Mouse (Mus musculus): Measurements from ENCODE around the gene Zfp853. TPM values are rescaled to one million over a fixed set of nuclear protein-coding genes. Genes with fewer than 3 reads are reported as not detected.

Zfp853 gene
- polyA plus RNA-seq, 1 experiment from 2014 or later: 0.12 TPM

DNA sequence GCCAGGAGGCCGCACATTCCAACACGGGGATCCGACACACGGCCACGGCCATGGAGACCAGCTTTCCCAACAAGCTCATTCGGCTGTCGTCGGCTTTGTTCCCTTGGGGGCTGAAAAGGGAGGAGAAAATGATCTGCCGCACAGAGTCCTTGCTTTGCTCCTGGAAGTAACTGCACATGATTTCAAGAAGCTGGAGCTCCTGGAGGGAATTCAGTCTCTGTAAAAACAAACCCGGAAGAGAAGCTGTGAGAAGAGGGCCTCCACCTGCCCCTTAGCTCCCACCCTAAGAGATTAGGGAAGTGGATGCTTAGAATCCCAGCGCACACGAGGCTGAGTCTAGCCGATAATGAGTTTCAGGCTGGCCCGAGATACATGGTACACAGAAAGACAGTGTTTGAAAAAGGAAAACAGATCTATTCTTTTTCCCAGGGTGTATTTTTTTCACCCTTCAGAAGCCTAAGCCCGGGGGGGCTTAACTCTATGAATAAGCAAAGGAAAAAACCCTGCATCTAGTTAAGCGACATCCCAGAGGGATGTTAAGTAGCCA lies 20.8 kb upstream of the Zfp853 start:
- Histone ChIP-seq H3K9me3 (no peaks in the 10 kb centered on the region), H3K4me2 (replicated peaks) (peak overlapping the region; percentile 84), H3K9ac (peak overlapping the region; percentile 85), H3K4me3 (peak overlapping the region; percentile 85), H3K27me3 (no peaks in the 10 kb centered on the region), H3K4me1 (peaks cover 15% of the 10 kb centered on the region), H3K27ac (peak overlapping the region; percentile 90; the same call in 1 of the 2 replicates), H3K36me3 (peaks cover 67% of the 10 kb centered on the region)
- no peak for ATAC-seq (ENCODE audit: insufficient number of reproducible peaks, insufficient read depth, low FRiP score, low TSS enrichment)
- WGBS: 2% methylated on average over 16 of the region's 16 CpGs

DNA sequence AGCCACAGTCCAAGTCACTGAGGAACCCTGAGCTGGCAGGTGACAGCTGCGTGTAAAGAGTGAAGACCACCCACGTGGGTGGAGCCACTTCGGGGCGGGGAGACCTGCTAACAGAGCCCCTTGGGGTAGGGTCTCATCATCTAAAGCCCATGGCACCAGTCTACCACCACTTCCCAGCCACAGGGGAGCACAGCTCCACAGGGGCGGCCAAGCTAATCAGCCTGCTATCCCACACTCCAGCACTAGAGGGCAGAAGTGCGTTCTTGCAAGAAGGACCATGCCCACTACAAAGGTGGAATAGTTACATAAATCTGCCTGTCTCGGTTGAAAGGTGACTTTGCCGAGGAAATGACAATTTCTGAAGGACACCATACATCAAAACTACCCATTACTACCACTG lies 18.5 kb upstream of the Zfp853 start:
- 69% methylated on average over 8 of the region's 8 CpGs for WGBS
- H3K4me1 ChIP-seq: peaks cover 15% of the 10 kb centered on the region
- H3K36me3 ChIP-seq: peaks cover 73% of the 10 kb centered on the region
- H3K4me2 ChIP-seq (replicated peaks): no peak overlapping the region
- H3K9ac ChIP-seq: no peak overlapping the region
- H3K9me3 ChIP-seq: no peaks in the 10 kb centered on the region
- no peak overlapping the region for H3K4me3 ChIP-seq
- H3K27me3 ChIP-seq: no peaks in the 10 kb centered on the region
- no peak for ATAC-seq (ENCODE audit: insufficient number of reproducible peaks, insufficient read depth, low FRiP score, low TSS enrichment)
- H3K27ac ChIP-seq: no peak overlapping the region

DNA sequence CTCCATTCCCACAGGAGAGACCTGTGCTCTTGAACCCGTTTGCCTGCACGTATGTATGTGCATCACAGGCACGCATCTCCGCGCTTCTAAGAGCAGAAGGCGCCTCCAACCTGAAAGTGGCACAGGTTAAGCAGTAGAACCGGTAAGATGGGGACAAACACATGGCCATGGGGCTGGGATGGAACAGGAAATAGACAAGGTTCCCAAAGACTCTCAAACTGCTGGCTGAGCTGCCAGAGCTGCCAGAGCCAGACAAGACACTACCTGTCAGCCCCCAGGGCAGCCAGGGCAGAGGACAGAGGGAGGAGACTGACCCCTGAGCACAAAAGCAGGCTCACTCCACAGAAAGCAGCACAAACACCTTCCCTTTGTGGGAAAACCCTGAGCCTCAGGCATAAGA lies 16.5 kb upstream of the Zfp853 start:
- 87% methylated on average over 7 of the region's 7 CpGs for WGBS
- Histone ChIP-seq H3K4me1 (peaks cover 15% of the 10 kb centered on the region), H3K4me3 (no peak overlapping the region), H3K9ac (no peak overlapping the region), H3K4me2 (replicated peaks) (no peak overlapping the region), H3K27ac (no peak overlapping the region), H3K36me3 (peaks cover 83% of the 10 kb centered on the region), H3K27me3 (no peaks in the 10 kb centered on the region), H3K9me3 (no peaks in the 10 kb centered on the region)
- ATAC-seq (ENCODE audit: insufficient number of reproducible peaks, insufficient read depth, low FRiP score, low TSS enrichment): no peak

DNA sequence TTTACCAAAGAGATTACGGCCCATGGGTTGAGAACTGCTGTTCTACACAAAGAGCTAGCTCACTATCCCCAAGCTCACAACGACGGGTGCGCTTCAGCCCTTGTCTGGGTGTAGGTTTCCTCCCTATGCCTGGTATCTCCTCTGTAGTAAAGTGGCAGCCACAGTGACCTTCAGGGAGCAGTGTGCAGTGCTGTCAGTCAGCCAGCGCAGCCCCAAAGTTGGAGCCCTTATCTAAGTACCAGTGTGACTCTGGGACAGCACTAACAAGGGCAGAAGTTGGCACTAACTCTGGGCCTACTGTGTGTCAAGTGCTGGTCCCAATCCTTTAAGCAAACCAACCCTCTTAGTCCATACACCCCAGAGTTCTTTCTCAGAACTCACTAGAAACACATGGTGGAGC lies 15.4 kb upstream of the Zfp853 start:
- no peaks in the 10 kb centered on the region for H3K9me3 ChIP-seq
- H3K36me3 ChIP-seq: peaks cover 92% of the 10 kb centered on the region
- no peaks in the 10 kb centered on the region for H3K27me3 ChIP-seq

DNA sequence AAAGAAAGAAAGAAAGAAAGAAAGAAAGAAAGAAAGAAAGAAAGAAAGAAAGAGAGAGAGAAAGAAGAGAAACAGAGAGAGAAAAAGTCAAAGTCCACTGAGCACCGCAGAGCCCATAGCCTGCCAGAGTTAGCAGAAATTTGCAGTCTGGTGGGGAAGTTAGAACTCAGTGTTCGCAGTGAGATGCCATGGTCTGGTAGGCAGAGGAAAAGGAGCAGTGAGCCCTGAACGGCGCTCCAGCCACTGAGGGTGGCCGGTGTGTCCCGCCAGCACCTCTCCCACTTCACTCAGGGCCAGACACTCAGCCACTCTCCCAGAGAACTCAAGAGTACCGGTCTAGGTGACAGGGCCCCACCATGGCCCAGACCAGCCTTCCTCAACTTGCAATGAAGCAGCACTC lies 10.8 kb upstream of the Zfp853 start:
- H3K36me3 ChIP-seq: peaks cover 98% of the 10 kb centered on the region
- H3K4me2 ChIP-seq (replicated peaks): no peak overlapping the region
- no peak overlapping the region for H3K9ac ChIP-seq
- no peaks in the 10 kb centered on the region for H3K9me3 ChIP-seq
- no peak overlapping the region for H3K27ac ChIP-seq
- H3K4me3 ChIP-seq: no peak overlapping the region
- no peaks in the 10 kb centered on the region for H3K27me3 ChIP-seq
- no peaks in the 10 kb centered on the region for H3K4me1 ChIP-seq
- ATAC-seq (ENCODE audit: insufficient number of reproducible peaks, insufficient read depth, low FRiP score, low TSS enrichment): no peak
- WGBS: 87% methylated on average over 7 of the region's 7 CpGs

More for the DNA sequence above, 15.4 kb upstream of the Zfp853 start:
- Histone ChIP-seq H3K4me2 (replicated peaks) (no peak overlapping the region), H3K27ac (no peak overlapping the region), H3K4me3 (no peak overlapping the region), H3K4me1 (peaks cover 10% of the 10 kb centered on the region), H3K9ac (no peak overlapping the region)
- ATAC-seq (ENCODE audit: insufficient number of reproducible peaks, insufficient read depth, low FRiP score, low TSS enrichment): no peak
- WGBS: 93% methylated on average over 5 of the region's 5 CpGs

DNA sequence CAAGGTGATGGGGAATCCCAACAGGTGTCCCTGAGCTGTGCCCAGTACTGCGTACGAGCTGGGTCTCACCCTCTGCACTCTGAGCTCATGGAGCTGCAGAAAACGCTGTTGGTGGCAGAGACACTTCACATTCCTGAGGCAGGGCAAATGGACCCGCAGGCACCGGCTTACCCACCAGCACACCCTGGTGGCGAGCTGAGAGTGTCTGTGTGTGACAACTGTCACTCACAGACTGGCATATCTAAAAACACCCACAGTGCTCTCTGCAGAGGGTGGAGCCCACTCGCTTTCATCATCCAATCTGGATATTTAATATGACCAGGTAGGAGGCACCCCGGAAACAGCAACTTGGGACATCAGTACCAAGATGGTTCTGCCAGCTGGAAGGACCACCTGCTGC lies 7.9 kb upstream of the Zfp853 start:
- WGBS: 83% methylated on average over 8 of the region's 8 CpGs

DNA sequence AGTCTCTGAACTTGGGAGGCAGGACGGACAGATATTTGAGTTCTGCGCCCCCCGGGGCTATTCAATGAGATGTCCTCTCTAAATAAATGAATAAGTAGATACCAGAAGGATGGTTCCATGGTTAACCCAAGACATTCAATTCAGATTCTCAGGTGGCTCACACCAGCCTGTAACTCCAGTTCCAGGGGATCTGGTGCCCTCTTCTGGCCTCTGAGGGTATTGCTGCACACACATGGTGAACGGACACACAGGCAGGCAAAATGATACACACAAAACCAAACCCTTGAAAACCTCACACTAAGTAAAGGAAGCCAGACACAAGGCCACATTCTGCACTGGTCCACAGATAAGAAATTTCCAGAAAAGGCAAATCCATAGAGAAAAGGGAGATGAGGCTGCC lies 6.3 kb upstream of the Zfp853 start:
- Histone ChIP-seq H3K27ac (no peak overlapping the region), H3K9ac (no peak overlapping the region), H3K9me3 (no peaks in the 10 kb centered on the region), H3K27me3 (peaks cover 2% of the 10 kb centered on the region), H3K4me2 (replicated peaks) (no peak overlapping the region), H3K36me3 (peaks cover 58% of the 10 kb centered on the region), H3K4me3 (no peak overlapping the region), H3K4me1 (no peaks in the 10 kb centered on the region)
- no peak for ATAC-seq (ENCODE audit: insufficient number of reproducible peaks, insufficient read depth, low FRiP score, low TSS enrichment)
- WGBS: 90% methylated on average over 4 of the region's 4 CpGs

More for the DNA sequence above, 7.9 kb upstream of the Zfp853 start:
- no peak overlapping the region for H3K9ac ChIP-seq
- ATAC-seq (ENCODE audit: insufficient number of reproducible peaks, insufficient read depth, low FRiP score, low TSS enrichment): no peak
- no peak overlapping the region for H3K4me3 ChIP-seq
- no peaks in the 10 kb centered on the region for H3K9me3 ChIP-seq
- H3K27me3 ChIP-seq: no peaks in the 10 kb centered on the region
- H3K4me2 ChIP-seq (replicated peaks): no peak overlapping the region
- H3K36me3 ChIP-seq: peaks cover 74% of the 10 kb centered on the region
- H3K4me1 ChIP-seq: no peaks in the 10 kb centered on the region
- no peak overlapping the region for H3K27ac ChIP-seq

DNA sequence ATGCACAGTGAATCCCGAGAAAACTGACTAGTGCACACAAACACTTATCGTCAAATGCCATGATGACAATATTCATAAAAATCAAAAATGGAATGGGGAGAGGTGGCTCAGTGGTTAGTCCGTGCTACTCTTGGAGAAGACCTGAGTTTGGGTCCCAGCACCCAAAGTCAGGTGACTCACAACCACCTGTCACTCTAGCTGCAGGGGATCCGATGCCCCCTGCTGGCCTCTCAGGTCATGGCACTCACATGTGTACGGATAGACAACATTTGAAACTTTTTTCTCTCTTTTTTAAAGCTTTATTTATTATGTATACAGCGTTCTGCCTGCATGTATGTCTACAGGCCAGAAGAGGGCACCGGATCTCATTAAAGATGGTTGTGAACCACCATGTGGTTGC lies 5.0 kb upstream of the Zfp853 start:
- H3K9ac ChIP-seq: no peak overlapping the region
- H3K27ac ChIP-seq: no peak overlapping the region
- no peak overlapping the region for H3K4me2 ChIP-seq (replicated peaks)
- no peaks in the 10 kb centered on the region for H3K9me3 ChIP-seq
- H3K4me1 ChIP-seq: peaks cover 6% of the 10 kb centered on the region
- H3K27me3 ChIP-seq: peaks cover 15% of the 10 kb centered on the region
- WGBS: 93% methylated on average over 7 of the region's 7 CpGs
- no peak for ATAC-seq (ENCODE audit: insufficient number of reproducible peaks, insufficient read depth, low FRiP score, low TSS enrichment)
- H3K4me3 ChIP-seq: no peak overlapping the region
- H3K36me3 ChIP-seq: peaks cover 47% of the 10 kb centered on the region

DNA sequence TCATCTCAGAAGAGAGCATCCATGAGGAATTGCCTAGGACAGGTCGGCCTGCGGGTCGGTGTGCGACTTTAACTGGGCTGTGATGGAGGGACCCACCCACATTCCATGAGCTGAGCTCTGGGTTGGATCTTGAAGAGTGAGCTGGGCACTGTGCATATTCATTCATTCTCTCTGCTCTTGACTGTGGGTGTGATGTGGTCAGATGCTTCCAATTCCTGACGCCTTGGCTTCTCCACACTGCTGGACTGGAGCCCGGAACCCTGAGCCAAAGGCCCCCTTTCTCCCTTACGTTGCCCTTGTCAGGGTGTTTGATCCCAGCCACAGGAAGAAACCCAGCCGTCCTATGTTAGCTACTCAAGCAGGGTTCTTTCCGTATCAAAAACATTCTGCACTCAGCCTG lies 4.6 kb upstream of the Zfp853 start:
- Histone ChIP-seq H3K4me3 (no peak overlapping the region), H3K9ac (no peak overlapping the region), H3K4me1 (peaks cover 10% of the 10 kb centered on the region), H3K9me3 (no peaks in the 10 kb centered on the region), H3K27ac (no peak overlapping the region), H3K36me3 (peaks cover 43% of the 10 kb centered on the region), H3K4me2 (replicated peaks) (no peak overlapping the region), H3K27me3 (peaks cover 19% of the 10 kb centered on the region)
- ATAC-seq (ENCODE audit: insufficient number of reproducible peaks, insufficient read depth, low FRiP score, low TSS enrichment): no peak
- WGBS: 96% methylated on average over 9 of the region's 9 CpGs

DNA sequence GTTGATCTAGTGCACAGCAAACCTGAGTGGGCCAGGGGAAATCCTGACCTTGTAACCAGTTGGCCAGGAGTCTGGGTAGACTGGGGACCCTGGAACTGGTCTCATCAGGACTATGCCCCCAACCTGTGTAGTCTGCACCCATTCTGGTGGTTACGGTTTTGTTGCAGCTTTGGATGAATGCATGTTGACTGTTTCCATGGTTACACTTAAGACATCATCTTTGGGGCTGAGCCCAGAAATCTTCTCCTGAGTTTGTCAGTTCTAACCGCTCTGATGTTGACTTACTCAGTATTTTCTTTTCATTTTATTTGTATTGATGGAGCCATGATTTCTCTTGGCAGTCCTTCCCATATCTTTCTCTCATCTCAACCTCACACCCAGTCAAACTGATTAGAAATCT lies 1.9 kb upstream of the Zfp853 start:
- Histone ChIP-seq H3K9me3 (no peaks in the 10 kb centered on the region), H3K9ac (no peak overlapping the region), H3K4me1 (peaks cover 15% of the 10 kb centered on the region), H3K36me3 (peaks cover 16% of the 10 kb centered on the region), H3K27ac (no peak overlapping the region), H3K27me3 (peaks cover 46% of the 10 kb centered on the region), H3K4me2 (replicated peaks) (no peak overlapping the region), H3K4me3 (no peak overlapping the region)
- ATAC-seq (ENCODE audit: insufficient number of reproducible peaks, insufficient read depth, low FRiP score, low TSS enrichment): no peak
- WGBS: 98% methylated on average over 2 of the region's 2 CpGs

DNA sequence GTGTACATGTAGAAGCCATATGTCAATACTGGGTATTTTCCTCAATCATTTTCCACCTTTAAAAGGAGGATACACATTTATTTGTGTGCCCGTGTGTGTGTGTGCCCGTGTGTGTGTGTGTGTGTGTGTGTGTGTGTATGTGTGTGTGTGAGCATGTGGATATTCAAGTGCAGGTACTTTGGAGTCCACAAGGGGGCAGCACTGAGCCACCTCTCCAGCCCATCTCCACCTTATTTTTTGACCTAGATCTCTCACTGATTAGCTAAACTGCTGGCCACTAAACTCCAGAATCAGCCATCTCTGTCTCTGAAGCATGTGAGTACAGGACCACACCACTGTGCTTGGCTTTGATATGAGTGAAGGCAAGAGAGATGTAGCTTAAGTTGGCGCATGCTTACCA lies 1.4 kb upstream of the Zfp853 start:
- no peak for ATAC-seq (ENCODE audit: insufficient number of reproducible peaks, insufficient read depth, low FRiP score, low TSS enrichment)
- H3K4me2 ChIP-seq (replicated peaks): no peak overlapping the region
- no peak overlapping the region for H3K27ac ChIP-seq
- WGBS: 89% methylated on average over 3 of the region's 3 CpGs
- H3K27me3 ChIP-seq: peaks cover 51% of the 10 kb centered on the region
- peaks cover 15% of the 10 kb centered on the region for H3K4me1 ChIP-seq
- no peaks in the 10 kb centered on the region for H3K9me3 ChIP-seq
- H3K4me3 ChIP-seq: no peak overlapping the region
- peaks cover 12% of the 10 kb centered on the region for H3K36me3 ChIP-seq
- no peak overlapping the region for H3K9ac ChIP-seq

DNA sequence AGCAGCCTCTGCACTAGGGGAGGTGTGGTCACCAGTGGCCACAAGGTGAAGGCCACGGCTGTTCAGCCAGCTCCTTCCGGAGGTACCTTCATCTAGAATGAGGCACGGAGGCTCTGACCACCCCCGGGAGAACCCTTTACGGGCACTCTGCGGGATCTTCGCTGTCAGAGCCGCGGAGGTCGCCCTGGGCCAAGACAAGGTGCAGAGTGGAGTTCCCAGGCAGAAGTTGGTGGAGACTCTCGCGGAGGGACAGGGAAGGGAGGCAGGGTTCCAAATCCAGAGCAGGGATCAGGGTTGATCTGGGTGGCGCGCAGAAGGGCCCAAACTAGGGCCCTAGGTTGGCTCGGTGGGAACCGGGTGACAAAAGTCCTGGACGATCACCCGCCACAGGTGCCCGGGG lies 544 bp downstream of the Zfp853 start:
- peak overlapping the region; percentile 59 for H3K4me3 ChIP-seq
- 0 out of 2 replicates have a peak, but pooled peaks cover 3% of the 10 kb centered on the region for H3K36me3 ChIP-seq
- 3% methylated on average over 18 of the region's 19 CpGs for WGBS
- peaks cover 70% of the 10 kb centered on the region for H3K27me3 ChIP-seq
- peak overlapping the region; percentile 97 for H3K4me2 ChIP-seq (replicated peaks)
- peaks cover 26% of the 10 kb centered on the region for H3K4me1 ChIP-seq
- no peaks in the 10 kb centered on the region for H3K9me3 ChIP-seq
- no peak overlapping the region for H3K27ac ChIP-seq
- ATAC-seq (ENCODE audit: insufficient number of reproducible peaks, insufficient read depth, low FRiP score, low TSS enrichment): no peak
- peak overlapping the region; percentile 68 for H3K9ac ChIP-seq

DNA sequence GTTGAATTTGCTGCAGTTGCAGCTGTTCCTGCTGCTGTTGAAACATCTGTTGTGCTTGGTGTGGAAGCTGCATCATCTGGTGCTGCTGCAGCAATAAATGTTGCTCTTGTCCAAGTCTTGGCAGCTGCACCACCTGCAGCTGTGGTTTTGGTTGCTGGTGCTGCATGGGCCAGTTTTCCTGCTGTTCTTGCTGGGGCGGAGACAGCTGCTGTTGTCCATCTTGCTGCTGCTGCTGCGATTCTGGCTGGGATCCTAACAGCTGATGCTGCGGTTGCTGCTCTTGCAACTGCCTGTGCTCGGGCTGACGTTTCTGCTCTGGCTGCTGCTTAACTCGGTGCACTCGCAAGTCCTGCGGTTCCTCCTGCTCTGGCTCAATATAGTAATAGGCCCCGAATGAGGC lies 4.1 kb downstream of the Zfp853 start:
- peaks cover 95% of the 10 kb centered on the region for H3K27me3 ChIP-seq
- no peak for ATAC-seq (ENCODE audit: insufficient number of reproducible peaks, insufficient read depth, low FRiP score, low TSS enrichment)
- WGBS: 75% methylated on average over 9 of the region's 9 CpGs
- H3K4me1 ChIP-seq: peaks cover 30% of the 10 kb centered on the region
- 0 out of 2 replicates have a peak, but pooled peaks cover 3% of the 10 kb centered on the region for H3K36me3 ChIP-seq
- H3K27ac ChIP-seq: no peak overlapping the region
- H3K9me3 ChIP-seq: no peaks in the 10 kb centered on the region
- no peak overlapping the region for H3K4me2 ChIP-seq (replicated peaks)
- no peak overlapping the region for H3K4me3 ChIP-seq
- H3K9ac ChIP-seq: no peak overlapping the region
